Comparison of ENCODE assay signal across 8 mouse cellular contexts in the genomic region with DNA sequence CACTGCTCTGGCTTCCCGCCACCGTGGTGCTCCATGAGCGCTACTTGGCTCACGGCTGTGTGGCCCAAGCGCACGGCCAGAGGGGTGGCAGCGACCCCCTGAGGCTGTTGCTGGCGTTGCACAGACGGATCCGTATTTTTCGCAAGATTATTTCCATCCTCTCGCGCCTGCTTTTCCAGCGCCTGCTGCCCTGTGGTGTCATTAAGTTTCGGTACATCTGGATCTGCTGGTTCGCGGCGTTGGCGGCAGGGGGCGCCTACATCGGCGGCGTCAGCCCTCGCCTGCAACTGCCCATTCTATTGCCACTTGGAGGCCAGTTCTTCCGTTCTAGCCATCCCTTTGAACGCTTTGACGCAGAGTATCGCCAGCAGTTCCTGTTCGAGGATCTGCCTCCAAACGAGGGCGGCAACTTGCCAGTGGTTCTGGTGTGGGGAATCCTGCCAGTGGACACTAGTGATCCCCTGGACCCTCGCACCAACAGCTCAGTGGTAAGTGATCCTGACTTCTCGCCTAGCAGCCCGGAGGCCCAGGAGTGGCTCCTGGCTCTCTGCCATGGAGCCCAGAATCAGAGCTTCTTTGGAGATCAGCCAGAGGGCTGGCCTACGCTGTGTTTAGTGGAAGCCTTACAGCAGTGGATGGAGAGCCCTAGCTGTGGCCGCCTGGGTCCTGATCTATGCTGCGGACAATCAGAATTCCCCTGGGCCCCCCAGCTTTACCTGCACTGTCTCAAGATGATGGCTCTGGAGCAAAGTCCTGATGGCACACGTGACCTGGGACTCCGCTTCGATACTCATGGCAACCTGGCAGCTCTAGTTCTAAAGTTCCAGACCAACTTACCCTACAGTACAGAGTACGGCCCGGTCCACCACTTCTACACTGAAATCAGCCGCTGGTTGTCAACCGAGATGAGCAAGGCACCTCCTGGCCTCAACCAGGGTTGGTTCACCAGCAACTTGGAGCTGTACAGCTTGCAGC. TPM values are rescaled to one million over a fixed set of nuclear protein-coding genes. Genes with fewer than 3 reads are reported as not detected.
DNase-seq lines count a peak whose midpoint lies in the region; ATAC-seq and TF ChIP-seq lines count a peak whose summit lies in the region.

No protein-coding gene starts in this region.

- no peak overlapping the region for H3K27ac ChIP-seq in cortical plate, adult 2 months (ENCODE audit: insufficient read depth, low read length)
- H3K27ac ChIP-seq in hindbrain, postnatal 0 days, result no peak overlapping the region
- H3K27ac ChIP-seq in small intestine, adult 2 months (ENCODE audit: insufficient read depth, low read depth, low read length), result no peak overlapping the region; the same call in 1 of the 2 replicates

- H3K4me2 ChIP-seq in hindbrain, postnatal 0 days (ENCODE audit: low read depth, low read length), result peak overlapping the region; percentile 39

- intact Hi-C loops in left cerebral cortex, postnatal 4 days (cut with DNase I), result no loop called here

- no peak overlapping the region for H3K9ac ChIP-seq in hindbrain, postnatal 0 days (replicated peaks; ENCODE audit: low read length)

- TF ChIP-seq CTCF in cortical plate, adult 2 months (IDR thresholded peaks at IDR 0.05; ENCODE audit: extremely low read depth, insufficient read depth, low read length), result peak; percentile 41
- TF ChIP-seq CTCF in hindbrain, postnatal 0 days (IDR thresholded peaks at IDR 0.05; ENCODE audit: low read depth), result peak; percentile 78
- peak; percentile 77 for TF ChIP-seq CTCF in small intestine, adult 2 months (IDR thresholded peaks at IDR 0.05; ENCODE audit: extremely low read depth, insufficient read length, insufficient replicate concordance, low read depth, low read length)

- no peaks in the 10 kb centered on the region for H3K9me3 ChIP-seq in hindbrain, postnatal 0 days (ENCODE audit: low read length)

- H3K36me3 ChIP-seq in hindbrain, postnatal 0 days (ENCODE audit: insufficient read depth, low read length), result peaks cover 22% of the 10 kb centered on the region; the same call in 1 of the 2 replicates
- no peaks in the 10 kb centered on the region for H3K36me3 ChIP-seq in small intestine, adult 2 months (ENCODE audit: control insufficient read depth, insufficient read depth, low read length)

- H3K27me3 ChIP-seq in hindbrain, postnatal 0 days (ENCODE audit: insufficient read depth, low read length), result no peaks in the 10 kb centered on the region
- no peaks in the 10 kb centered on the region for H3K27me3 ChIP-seq in small intestine, adult 2 months (ENCODE audit: control insufficient read depth, insufficient read depth, low read length)

- TF ChIP-seq POLR2A in cortical plate, adult 2 months (IDR thresholded peaks at IDR 0.05; ENCODE audit: extremely low read depth, insufficient read depth, low read length), result no peak
- TF ChIP-seq POLR2A in small intestine, adult 2 months (IDR thresholded peaks at IDR 0.05; ENCODE audit: low read depth, low read length), result no peak; the same call in 1 of the 2 replicates

- DNase-seq in ovary, adult 18-20 months (ENCODE audit: low spot score), result peak; percentile 48
- no peak for DNase-seq in ovary, postnatal 10 days (ENCODE audit: low spot score)
- peak; percentile 70 for DNase-seq in gastrocnemius, postnatal 10 days
- peak; percentile 84 for DNase-seq in hindbrain, postnatal 0 days (ENCODE audit: low spot score)
- DNase-seq in left cerebral cortex, postnatal 4 days, result peak; percentile 92
- peak; percentile 70 for DNase-seq in mesoderm, embryonic 11.5 days (ENCODE audit: low read depth, low spot score)

- ATAC-seq in hindbrain, postnatal 0 days, result peak; percentile 76

- WGBS in hindbrain, postnatal 0 days, result 22% methylated on average over 44 of the region's 44 CpGs
- 12% methylated on average over 44 of the region's 44 CpGs for WGBS in small intestine, adult 2 months

- no peak overlapping the region for H3K4me3 ChIP-seq in cortical plate, adult 2 months (ENCODE audit: insufficient read depth, low read length)
- no peak overlapping the region for H3K4me3 ChIP-seq in hindbrain, postnatal 0 days (ENCODE audit: low read length)
- peak overlapping the region; percentile 53 for H3K4me3 ChIP-seq in small intestine, adult 2 months (ENCODE audit: low read depth, low read length)

- H3K4me1 ChIP-seq in cortical plate, adult 2 months (ENCODE audit: control insufficient read depth, insufficient read depth, low read length), result no peaks in the 10 kb centered on the region
- H3K4me1 ChIP-seq in hindbrain, postnatal 0 days (ENCODE audit: insufficient read depth, low read length), result peaks cover 7% of the 10 kb centered on the region; the same call in 1 of the 2 replicates
- H3K4me1 ChIP-seq in small intestine, adult 2 months (ENCODE audit: control insufficient read depth, insufficient read depth, insufficient read length, low read length), result peaks cover 16% of the 10 kb centered on the region

RNA-seq across cellular contexts. Expression of a gene that starts 11.3 kb away (rescaled TPM):
- polyA plus RNA-seq in cortical plate, adult 2 months (2012; rRNA removed), result 128 and 137 TPM in 2 replicates
- under 1 TPM; 0.34 to 0.35 TPM for total RNA-seq in gastrocnemius, postnatal 10 days (2021)
- 175 and 188 TPM in 2 replicates for total RNA-seq in hindbrain, postnatal 0 days (2014; rRNA removed)
- polyA plus RNA-seq in hindbrain, postnatal 0 days (2015; fragmentation: Nextera tagmentation; extraction: Ambion mirVana), result 56.4 and 70.4 TPM in 2 replicates
- total RNA-seq in left cerebral cortex, postnatal 4 days (2021), result 100 to 1,000 TPM; 109 to 128 TPM
- polyA plus RNA-seq in small intestine, adult 2 months (2012; rRNA removed), result 1.7 and 3.5 TPM in 2 replicates

RNA-seq across cellular contexts. Expression of a gene that starts 18.3 kb away (rescaled TPM):
- polyA plus RNA-seq in cortical plate, adult 2 months (2012; rRNA removed), result not detected in 2 replicates
- total RNA-seq in gastrocnemius, postnatal 10 days (2021), result not detected
- not detected in 2 replicates for total RNA-seq in hindbrain, postnatal 0 days (2014; rRNA removed)
- not detected in 2 replicates for polyA plus RNA-seq in hindbrain, postnatal 0 days (2015; fragmentation: Nextera tagmentation; extraction: Ambion mirVana)
- total RNA-seq in left cerebral cortex, postnatal 4 days (2021), result not detected
- 2,253 and 5,176 TPM in 2 replicates for polyA plus RNA-seq in small intestine, adult 2 months (2012; rRNA removed)

RNA-seq across cellular contexts. Expression of a gene that starts 23.0 kb away (rescaled TPM):
- polyA plus RNA-seq in cortical plate, adult 2 months (2012; rRNA removed), result 1.9 and 2.2 TPM in 2 replicates
- 10 to 100 TPM in 1 of 2 experiments, 1 to 10 TPM in 1; 9.4 to 10.0 TPM for total RNA-seq in gastrocnemius, postnatal 10 days (2021)
- 5.5 and 8.6 TPM in 2 replicates for total RNA-seq in hindbrain, postnatal 0 days (2014; rRNA removed)
- 16.5 and 21.6 TPM in 2 replicates for polyA plus RNA-seq in hindbrain, postnatal 0 days (2015; fragmentation: Nextera tagmentation; extraction: Ambion mirVana)
- 1 to 10 TPM; 7.6 to 8.3 TPM for total RNA-seq in left cerebral cortex, postnatal 4 days (2021)
- 1.5 and 4.7 TPM in 2 replicates for polyA plus RNA-seq in small intestine, adult 2 months (2012; rRNA removed)

RNA-seq across cellular contexts. Expression of a gene that starts 28.4 kb away (rescaled TPM):
- polyA plus RNA-seq in cortical plate, adult 2 months (2012; rRNA removed), result 3.5 and 4.2 TPM in 2 replicates
- 1 to 10 TPM; 5.7 to 8.5 TPM for total RNA-seq in gastrocnemius, postnatal 10 days (2021)
- total RNA-seq in hindbrain, postnatal 0 days (2014; rRNA removed), result 1.4 and 3.9 TPM in 2 replicates
- polyA plus RNA-seq in hindbrain, postnatal 0 days (2015; fragmentation: Nextera tagmentation; extraction: Ambion mirVana), result 0.70 and 0.84 TPM in 2 replicates
- total RNA-seq in left cerebral cortex, postnatal 4 days (2021), result 1 to 10 TPM; 1.8 to 2.1 TPM
- 2.4 and 3.3 TPM in 2 replicates for polyA plus RNA-seq in small intestine, adult 2 months (2012; rRNA removed)

RNA-seq across cellular contexts. Expression of a gene that starts 45.3 kb away (rescaled TPM):
- polyA plus RNA-seq in cortical plate, adult 2 months (2012; rRNA removed), result 22.4 and 24.7 TPM in 2 replicates
- total RNA-seq in gastrocnemius, postnatal 10 days (2021), result 1 to 10 TPM; 6.0 to 8.6 TPM
- total RNA-seq in hindbrain, postnatal 0 days (2014; rRNA removed), result 19.8 and 21.1 TPM in 2 replicates
- polyA plus RNA-seq in hindbrain, postnatal 0 days (2015; fragmentation: Nextera tagmentation; extraction: Ambion mirVana), result 18.9 TPM in 2 replicates
- 10 to 100 TPM; 17.8 to 19.7 TPM for total RNA-seq in left cerebral cortex, postnatal 4 days (2021)
- 6.2 and 8.8 TPM in 2 replicates for polyA plus RNA-seq in small intestine, adult 2 months (2012; rRNA removed)

Comparison
In these comparisons a context has a peak if more than half of its experiments do, and no peak if none do; other contexts are left out.
1. RNA of a gene that starts 11.3 kb away (total RNA-seq): 175 to 188 TPM in hindbrain, postnatal 0 days and 109 to 128 TPM in left cerebral cortex, postnatal 4 days; 0.34 to 0.35 TPM in gastrocnemius, postnatal 10 days; every median in the first group is over 10 times any median in the second.
2. Peak in every context shown above with its lines, with median percentiles within 50 percentile points of each other: CTCF ChIP-seq.